Mouse (Mus musculus) heart, adult 2 months (tissue): ENCODE data around the gene Pdk2. TPM values are rescaled to one million over a fixed set of nuclear protein-coding genes. Genes with fewer than 3 reads are reported as not detected.

Experiments used
- DNase-seq, 2 experiments: peaks; one replicate each; pipeline ENCODE4 v3.0.0; 2021
- H3K27ac ChIP-seq: fragments of 200-600 bp; 2 replicates; pipeline ENCODE4 v1.8.1; 2022
- H3K27me3 ChIP-seq: fragments of 200-500 bp; 2 replicates; pipeline ENCODE4 v1.6.1; 2012; ENCODE audit warnings: mild to moderate bottlenecking, low read length, inconsistent platforms, mixed read lengths; ENCODE audit not compliant: control insufficient read depth, insufficient read depth
- H3K36me3 ChIP-seq: fragments of 200-500 bp; 2 replicates; pipeline ENCODE4 v1.6.1; 2012; ENCODE audit warnings: low read length, inconsistent platforms; ENCODE audit not compliant: control insufficient read depth, insufficient read depth
- H3K4me1 ChIP-seq: fragments of 200-500 bp; 2 replicates; pipeline ENCODE4 v1.6.1; 2011; ENCODE audit warnings: low read length; ENCODE audit not compliant: control insufficient read depth, insufficient read depth
- H3K4me3 ChIP-seq: fragments of 200-600 bp; 2 replicates; pipeline ENCODE4 v1.8.1; 2022
- H3K79me2 ChIP-seq: fragments of 200-500 bp; replicated peaks from 2 replicates; pipeline ENCODE4 v1.6.1; 2012; ENCODE audit warnings: mild to moderate bottlenecking, inconsistent platforms, low read length, moderate library complexity, mixed read lengths; ENCODE audit not compliant: control insufficient read depth, insufficient read depth
- H3K9ac ChIP-seq: fragments of 200-500 bp; 2 replicates; pipeline ENCODE4 v1.6.1; 2012; ENCODE audit warnings: low read depth, mild to moderate bottlenecking, control low read depth, inconsistent platforms, low read length, mixed read lengths
- CTCF ChIP-seq: fragments of 200-600 bp; IDR thresholded peaks from 2 replicates; pipeline ENCODE4 v1.8.1; 2022; ENCODE audit warnings: antibody characterized with exemption, mild to moderate bottlenecking, moderate library complexity
- EP300 ChIP-seq: fragments of 200-500 bp; IDR thresholded peaks from 2 replicates; pipeline ENCODE4 v1.6.1; 2011; ENCODE audit warnings: low read depth, low read length, control low read depth; ENCODE audit not compliant: insufficient read depth
- POLR2A ChIP-seq: fragments of 200-500 bp; IDR thresholded peaks from 2 replicates; pipeline ENCODE4 v1.6.1; 2011; ENCODE audit warnings: mild to moderate bottlenecking, low read depth, low read length, control low read depth; ENCODE audit not compliant: insufficient read depth
- WGBS: fragments of 180-500 bp; shearing (Covaris S2); methylation state at CpG from one replicate; pipeline ENCODE4 v1.1.7; 2018; 5-methylcytosine and 5-hydroxymethylcytosine counted together
- intact Hi-C: fragments of 180-260 bp; cut with DNase I; formaldehyde crosslinking; loops from one replicate; pipeline ENCODE4 v1.15.1; 2025
- polyA plus RNA-seq: library from polyadenylated mRNA; depleted of rRNA; stranded (reverse); fragments of >200 nt; gene quantifications from 2 replicates; pipeline ENCODE4 v1.2.3, GENCODE M21; 2012
- total RNA-seq, 2 experiments: library from RNA; stranded (reverse); gene quantifications; 2 replicates each; pipeline ENCODE4 v1.2.3; 2021

Pdk2 gene
- total and polyA plus RNA-seq, 3 experiments: 393 to 592 (median 479) TPM

DNA sequence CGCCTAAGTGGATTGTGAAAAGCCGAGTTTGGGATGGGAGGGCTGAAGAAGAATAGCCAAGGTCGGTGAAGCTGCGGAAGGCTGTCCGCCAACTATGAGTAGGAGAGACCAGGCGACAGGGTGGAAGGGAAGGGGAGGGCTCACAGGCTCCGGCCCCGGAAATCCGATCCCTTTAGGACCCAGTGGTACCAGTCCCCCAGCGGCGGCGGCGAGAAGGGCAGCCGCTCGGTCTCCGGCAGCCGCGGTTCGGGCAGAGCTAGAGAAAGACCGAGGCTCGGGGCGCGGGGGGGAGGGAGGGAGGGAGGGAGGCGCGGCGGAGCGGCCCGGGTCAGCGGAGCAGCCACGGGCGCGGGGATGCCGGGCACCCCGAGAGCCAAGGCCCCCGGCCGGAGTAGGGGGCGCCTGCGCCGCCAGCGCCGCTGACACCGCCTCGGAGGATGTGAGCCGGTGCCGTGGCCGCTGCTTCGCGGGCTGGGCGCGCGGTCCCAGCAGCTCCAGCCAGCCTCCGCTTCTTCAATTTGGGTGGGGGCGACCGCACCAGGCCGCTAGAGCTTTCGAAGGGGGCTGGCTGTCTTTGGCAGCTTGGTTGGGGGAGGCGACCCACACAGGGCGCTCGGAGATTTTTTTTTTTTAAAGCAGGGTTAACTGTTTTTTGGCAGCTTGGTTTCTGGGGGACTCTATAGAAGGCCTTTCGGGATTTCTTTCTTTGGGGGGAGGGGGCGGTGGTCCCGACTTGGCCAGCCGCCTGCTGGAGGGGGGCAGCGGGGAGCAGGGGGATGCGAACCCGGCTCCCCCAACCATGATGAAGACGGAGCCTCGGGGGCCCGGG lies 50.2 kb downstream of the Pdk2 start, which contains the start of gene Ppp1r9b:
TSS of gene Ppp1r9b (plus strand) at position 287 of the 829 bp plus-strand sequence.
- WGBS: 1% methylated on average over 54 of the region's 69 CpGs
- peak; percentile 96 for DNase-seq
- intact Hi-C loops: no loop called here
- Histone ChIP-seq H3K4me3 (peak within 1 kb of the TSS; percentile 96), H3K4me1 (peaks cover 24% of the 10 kb centered on the region), H3K9ac (peak within 1 kb of the TSS; percentile 88), H3K27ac (peak within 1 kb of the TSS; percentile 97), H3K27me3 (no peaks in the 10 kb centered on the region), H3K79me2 (peaks cover 7% of the 10 kb centered on the region), H3K36me3 (no peaks in the 10 kb centered on the region)
- peak; percentile 81 for TF ChIP-seq CTCF
- TF ChIP-seq POLR2A: peak; percentile 87
- TF ChIP-seq EP300: no peak; the same call in 1 of the 2 replicates

GRCm38 (mm10) chr11:94990102-94990748 lies 50.9 kb downstream of the Pdk2 start:
- Histone ChIP-seq H3K4me1 (peaks cover 22% of the 10 kb centered on the region), H3K27ac (peak overlapping the region; percentile 97), H3K79me2 (peaks cover 7% of the 10 kb centered on the region), H3K9ac (peak overlapping the region; percentile 70), H3K27me3 (no peaks in the 10 kb centered on the region), H3K4me3 (peak overlapping the region; percentile 96), H3K36me3 (no peaks in the 10 kb centered on the region)
- intact Hi-C loops: no loop called here
- 33% methylated on average over 6 of the region's 6 CpGs for WGBS
- TF ChIP-seq POLR2A (no peak), EP300 (no peak), CTCF (no peak)
- no peak for DNase-seq

- intact Hi-C loops: loop anchor here (1.0 kb wide), 1 partner anchor 10 kb away; no protein-coding TSS in a partner anchor
- peak overlapping the region; percentile 96 for H3K4me3 ChIP-seq
- H3K4me1 ChIP-seq: peaks cover 15% of the 10 kb centered on the region
- H3K79me2 ChIP-seq: peaks cover 4% of the 10 kb centered on the region
- WGBS: under 1% methylated on average over 12 of the region's 12 CpGs
- H3K36me3 ChIP-seq: no peaks in the 10 kb centered on the region
- peak overlapping the region; percentile 59 for H3K9ac ChIP-seq
- TF ChIP-seq POLR2A (peak; percentile 72), CTCF (peak; percentile 17; the same call in 1 of the 2 replicates), EP300 (peak; percentile 98)
- DNase-seq: peak; percentile 80 to 87
- peak overlapping the region; percentile 97 for H3K27ac ChIP-seq
- H3K27me3 ChIP-seq: no peaks in the 10 kb centered on the region
Measured at GRCm38 (mm10) chr11:94989562-94990017, 51.6 kb downstream of the Pdk2 start.

- Histone ChIP-seq H3K27ac (peak overlapping the region; percentile 97), H3K9ac (peak overlapping the region; percentile 59), H3K79me2 (peaks cover 4% of the 10 kb centered on the region), H3K27me3 (no peaks in the 10 kb centered on the region), H3K4me3 (peak overlapping the region; percentile 96), H3K4me1 (peaks cover 12% of the 10 kb centered on the region), H3K36me3 (no peaks in the 10 kb centered on the region)
- intact Hi-C loops: loop anchor here (1.0 kb wide), 1 partner anchor 10 kb away; no protein-coding TSS in a partner anchor
- TF ChIP-seq POLR2A (no peak), CTCF (no peak)
- 21% methylated on average over 10 of the region's 10 CpGs for WGBS
- DNase-seq: peak; percentile 62 to 66
Measured at GRCm38 (mm10) chr11:94988780-94989561, 52.2 kb downstream of the Pdk2 start.

DNA sequence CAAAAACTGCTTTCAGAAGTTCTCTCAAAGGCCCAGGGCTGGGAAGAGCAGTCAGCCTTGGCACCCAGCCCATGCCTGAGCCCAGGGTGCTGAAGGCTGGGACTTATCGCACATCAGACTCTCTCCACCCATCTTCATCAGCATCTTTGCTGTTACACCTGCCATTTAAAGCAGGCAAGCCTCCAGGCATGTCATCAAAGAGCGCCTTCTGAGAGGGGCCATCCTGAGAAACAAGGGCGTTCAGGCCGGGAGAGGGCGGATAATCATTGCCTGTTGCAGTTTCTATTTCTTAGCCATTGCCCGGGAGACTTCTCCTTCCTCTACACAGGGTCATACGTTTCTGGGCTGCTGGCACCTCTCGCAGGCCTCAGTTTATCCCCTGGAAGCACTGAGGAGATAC lies 53.3 kb downstream of the Pdk2 start:
- no peak overlapping the region for H3K4me3 ChIP-seq
- WGBS: 74% methylated on average over 8 of the region's 8 CpGs
- peaks cover 9% of the 10 kb centered on the region for H3K4me1 ChIP-seq
- H3K36me3 ChIP-seq: no peaks in the 10 kb centered on the region
- no peak overlapping the region for H3K27ac ChIP-seq
- peak in 1 of 2 experiments; percentile 13 for DNase-seq
- intact Hi-C loops: no loop called here
- no peaks in the 10 kb centered on the region for H3K27me3 ChIP-seq
- TF ChIP-seq CTCF: no peak
- TF ChIP-seq POLR2A: no peak
- TF ChIP-seq EP300: no peak
- peaks cover 4% of the 10 kb centered on the region for H3K79me2 ChIP-seq
- H3K9ac ChIP-seq: no peak overlapping the region
